Mouse (Mus musculus) limb, embryonic 12.5 days (tissue): Measurements from ENCODE around the gene Olfr429. TPM values are rescaled to one million over a fixed set of nuclear protein-coding genes. Genes with fewer than 3 reads are reported as not detected.

Experiments
- ATAC-seq: fragments of 200-750 bp; cut with Nextera tagmentation; 2 replicates; pipeline ENCODE4 v1.8.0; 2017; ENCODE audit warnings: low read depth, moderate TSS enrichment; ENCODE audit not compliant: insufficient number of reproducible peaks, insufficient read depth, low FRiP score, low TSS enrichment
- H3K27ac ChIP-seq: fragments of 300-500 bp; sonication (generic); 2 replicates; pipeline ENCODE4 v1.5.1; 2016; ENCODE audit warnings: mild to moderate bottlenecking, moderate library complexity
- H3K27me3 ChIP-seq: fragments of 300-500 bp; sonication (generic); 2 replicates; pipeline ENCODE4 v1.6.1; 2016; ENCODE audit warnings: mild to moderate bottlenecking, moderate library complexity
- H3K36me3 ChIP-seq: fragments of 300-500 bp; sonication (generic); 2 replicates; pipeline ENCODE4 v1.6.1; 2016; ENCODE audit warnings: mild to moderate bottlenecking, moderate library complexity
- H3K4me1 ChIP-seq: fragments of 300-500 bp; sonication (generic); replicated peaks from 2 replicates; pipeline ENCODE4 v1.6.1; 2016
- H3K4me2 ChIP-seq: fragments of 300-500 bp; sonication (generic); 2 replicates; pipeline ENCODE4 v1.6.1; 2016; ENCODE audit warnings: mild to moderate bottlenecking, moderate library complexity
- H3K4me3 ChIP-seq: fragments of 300-500 bp; sonication (generic); replicated peaks from 2 replicates; pipeline ENCODE4 v1.5.1; 2016; ENCODE audit warnings: mild to moderate bottlenecking
- H3K9ac ChIP-seq: fragments of 300-500 bp; sonication (generic); replicated peaks from 2 replicates; pipeline ENCODE4 v1.6.1; 2016; ENCODE audit warnings: mild to moderate bottlenecking, moderate library complexity
- H3K9me3 ChIP-seq: fragments of 300-500 bp; sonication (generic); 2 replicates; pipeline ENCODE4 v1.6.1; 2016; ENCODE audit warnings: mild to moderate bottlenecking, moderate library complexity
- WGBS: fragments of 180-500 bp; shearing (Covaris S2); methylation state at CpG from one replicate; pipeline ENCODE4 v1.1.7; 2016; 5-methylcytosine and 5-hydroxymethylcytosine counted together
- polyA plus RNA-seq: library from polyadenylated mRNA; unstranded; fragments of >200 nt; fragmentation: Nextera tagmentation; extraction: Ambion mirVana; gene quantifications from 2 replicates; pipeline ENCODE4 v1.2.1, GENCODE M21; 2016

Gene Olfr429
- polyA plus RNA-seq, 1 experiment from 2014 or later = not detected

DNA sequence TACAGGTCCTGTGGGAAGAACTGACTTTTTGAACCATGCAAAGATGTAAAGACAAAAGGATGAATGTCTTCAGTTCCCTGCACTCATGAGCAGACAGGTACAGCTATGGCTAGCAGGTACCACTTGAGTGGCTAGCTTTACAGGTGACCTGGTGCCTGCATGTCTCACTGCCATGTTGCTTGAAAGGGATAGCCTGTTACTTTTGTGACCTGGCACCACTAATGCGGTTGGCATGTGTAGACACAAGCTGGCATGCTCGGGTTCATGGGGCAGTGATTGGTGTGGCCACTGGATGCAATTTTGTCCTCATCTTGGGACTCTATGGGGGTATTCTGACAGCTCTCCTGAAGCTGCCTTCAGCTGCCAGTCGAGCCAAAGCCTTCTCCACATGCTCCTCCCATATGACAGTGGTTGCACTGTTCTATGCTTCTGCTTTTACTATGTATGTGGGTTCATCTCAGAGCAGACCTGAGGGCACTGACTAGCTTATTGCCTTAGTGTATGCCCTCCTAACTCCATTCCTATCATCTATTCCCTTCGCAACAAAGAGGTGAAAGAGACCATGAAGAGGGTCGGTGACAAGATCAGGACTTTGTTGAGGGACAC is 32.1 kb upstream of the Olfr429 start:
- no peaks in the 10 kb centered on the region for H3K9me3 ChIP-seq
- ATAC-seq = no peak
- 81% methylated on average over 5 of the region's 5 CpGs for WGBS
- H3K4me3 ChIP-seq = no peak overlapping the region
- H3K27ac ChIP-seq = no peak overlapping the region
- no peaks in the 10 kb centered on the region for H3K27me3 ChIP-seq
- no peaks in the 10 kb centered on the region for H3K4me1 ChIP-seq
- H3K4me2 ChIP-seq = no peak overlapping the region
- H3K36me3 ChIP-seq = no peaks in the 10 kb centered on the region
- no peak overlapping the region for H3K9ac ChIP-seq

DNA sequence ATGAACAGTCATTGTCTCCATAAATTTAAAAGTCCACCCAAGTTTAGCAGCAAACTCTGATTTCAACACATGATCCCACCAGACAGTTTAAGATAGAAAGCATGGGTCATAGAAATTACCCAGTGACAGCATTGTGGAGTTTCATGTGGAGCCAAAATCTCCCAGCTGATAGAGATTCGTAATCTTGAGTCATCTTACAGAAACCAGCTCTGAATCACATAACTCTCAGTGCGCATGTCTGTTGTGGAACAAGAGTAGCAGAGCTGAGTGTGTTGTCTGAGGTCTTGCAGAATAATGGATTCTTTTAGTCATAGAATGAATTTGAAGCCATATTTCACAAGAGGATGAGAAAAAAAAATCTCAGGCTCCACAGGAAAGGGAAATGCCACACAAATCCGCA is 31.1 kb upstream of the Olfr429 start:
- Histone ChIP-seq H3K4me3 (no peak overlapping the region), H3K36me3 (no peaks in the 10 kb centered on the region), H3K4me2 (no peak overlapping the region), H3K27me3 (no peaks in the 10 kb centered on the region), H3K27ac (no peak overlapping the region), H3K4me1 (no peaks in the 10 kb centered on the region), H3K9me3 (no peaks in the 10 kb centered on the region), H3K9ac (no peak overlapping the region)
- 83% methylated on average over 3 of the region's 3 CpGs for WGBS
- ATAC-seq = no peak

DNA sequence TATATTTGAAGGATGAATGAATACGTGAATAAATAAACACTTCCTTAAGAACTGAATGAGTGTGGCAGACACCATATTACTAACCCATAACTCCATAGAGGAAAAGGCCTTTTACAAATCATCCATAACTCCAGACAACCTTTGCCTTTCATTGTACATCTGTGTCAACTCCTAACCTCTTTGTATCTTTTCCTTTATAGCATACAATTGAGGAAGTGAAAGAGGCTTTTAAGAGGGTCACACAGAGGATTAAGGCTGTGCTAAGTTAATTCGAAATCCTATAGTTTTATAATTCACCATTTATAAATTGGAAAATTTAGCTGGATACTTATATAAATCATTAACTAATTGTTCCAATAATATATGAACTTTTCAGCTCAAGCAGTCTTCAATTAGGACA is 28.9 kb upstream of the Olfr429 start:
- no peak overlapping the region for H3K4me3 ChIP-seq
- H3K9ac ChIP-seq = no peak overlapping the region
- H3K4me1 ChIP-seq = no peaks in the 10 kb centered on the region
- WGBS = 79% methylated on average over 2 of the region's 2 CpGs
- H3K4me2 ChIP-seq = no peak overlapping the region
- H3K36me3 ChIP-seq = no peaks in the 10 kb centered on the region
- H3K9me3 ChIP-seq = no peaks in the 10 kb centered on the region
- H3K27me3 ChIP-seq = no peaks in the 10 kb centered on the region
- no peak overlapping the region for H3K27ac ChIP-seq
- ATAC-seq = no peak

DNA sequence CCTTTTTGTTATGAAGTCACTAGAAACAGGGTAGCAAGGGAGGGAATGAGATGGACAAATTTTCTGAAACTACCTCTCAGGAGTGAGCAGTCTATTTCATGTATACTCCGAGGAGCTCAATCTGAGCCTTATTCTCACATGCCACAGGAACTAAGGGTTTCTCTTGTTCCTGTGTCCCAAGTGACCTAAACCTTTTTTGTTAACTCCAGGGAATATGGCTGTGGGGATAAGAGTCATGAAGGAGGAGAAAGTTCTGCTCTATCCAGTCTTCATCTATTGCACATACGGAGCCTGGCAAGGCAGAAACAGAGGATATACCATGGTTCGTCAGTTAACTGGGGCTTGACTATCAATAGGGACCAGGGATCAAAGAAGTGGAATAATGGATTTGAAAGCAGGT is 17.8 kb upstream of the Olfr429 start, which contains the start of gene Olfr430:
Gene Olfr430, plus strand, starts transcription at position 301 of the 400 bp plus-strand sequence.
- H3K9ac ChIP-seq = no peak within 1 kb of the TSS
- no peak within 1 kb of the TSS for H3K4me3 ChIP-seq
- no peak for ATAC-seq
- no peaks in the 10 kb centered on the region for H3K4me1 ChIP-seq
- no peak within 1 kb of the TSS for H3K27ac ChIP-seq
- 89% methylated on average over 3 of the region's 3 CpGs for WGBS
- H3K36me3 ChIP-seq = no peaks in the 10 kb centered on the region
- no peaks in the 10 kb centered on the region for H3K9me3 ChIP-seq
- no peaks in the 10 kb centered on the region for H3K27me3 ChIP-seq
- H3K4me2 ChIP-seq = no peak within 1 kb of the TSS

DNA sequence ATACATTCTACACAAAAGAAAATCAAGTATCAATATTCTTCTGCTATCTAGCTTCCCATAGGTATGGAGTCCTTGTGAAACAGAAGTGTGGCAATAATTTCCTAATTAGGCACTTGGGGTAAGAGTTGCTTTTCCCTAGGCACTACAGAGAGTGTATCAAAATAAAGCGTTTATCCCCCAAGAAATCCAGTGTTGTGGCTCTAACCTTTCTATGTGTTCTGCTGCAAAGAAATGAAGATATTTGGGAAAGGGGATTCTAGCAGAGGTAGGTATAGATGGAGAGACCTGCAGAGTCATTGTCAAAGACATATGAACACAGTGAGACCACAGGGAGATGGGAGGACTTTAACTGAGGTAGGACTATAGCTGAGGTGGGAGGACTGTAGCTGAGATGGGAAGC is 12.5 kb downstream of the Olfr429 start, which contains the start of gene Olfr427:
Gene Olfr427, plus strand, starts transcription at position 301 of the 400 bp plus-strand sequence.
- H3K4me1 ChIP-seq = no peaks in the 10 kb centered on the region
- no peak within 1 kb of the TSS for H3K27ac ChIP-seq
- H3K4me2 ChIP-seq = no peak within 1 kb of the TSS
- no peaks in the 10 kb centered on the region for H3K9me3 ChIP-seq
- no peak for ATAC-seq
- H3K36me3 ChIP-seq = no peaks in the 10 kb centered on the region
- H3K4me3 ChIP-seq = no peak within 1 kb of the TSS
- no peaks in the 10 kb centered on the region for H3K27me3 ChIP-seq
- 87% methylated on average over 1 of the region's 1 CpGs for WGBS
- H3K9ac ChIP-seq = no peak within 1 kb of the TSS

DNA sequence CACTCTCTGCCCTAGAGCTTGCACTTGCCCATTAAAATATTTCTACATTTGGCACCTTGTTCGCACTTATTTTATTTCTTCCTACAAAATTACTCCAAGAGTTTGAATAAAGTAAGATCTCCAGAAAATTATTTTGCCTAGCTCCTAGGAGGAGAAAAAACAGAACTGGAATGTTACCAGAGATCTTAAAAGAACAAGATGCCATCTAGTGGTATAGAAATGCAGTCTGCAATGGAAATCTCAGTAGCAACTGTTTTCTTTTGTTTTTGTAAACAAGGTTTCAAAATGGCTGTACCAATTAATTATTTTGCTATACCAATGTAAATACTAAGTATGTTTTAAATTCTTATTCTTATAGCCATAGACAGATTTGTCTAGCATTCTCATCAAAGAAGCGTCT is 19.6 kb downstream of the Olfr429 start:
- no peak overlapping the region for H3K4me3 ChIP-seq
- no peak overlapping the region for H3K27ac ChIP-seq
- no peaks in the 10 kb centered on the region for H3K9me3 ChIP-seq
- no peak overlapping the region for H3K4me2 ChIP-seq
- no peaks in the 10 kb centered on the region for H3K36me3 ChIP-seq
- no peak for ATAC-seq
- no peaks in the 10 kb centered on the region for H3K4me1 ChIP-seq
- WGBS = 50% methylated on average over 2 of the region's 2 CpGs
- H3K9ac ChIP-seq = no peak overlapping the region
- no peaks in the 10 kb centered on the region for H3K27me3 ChIP-seq

DNA sequence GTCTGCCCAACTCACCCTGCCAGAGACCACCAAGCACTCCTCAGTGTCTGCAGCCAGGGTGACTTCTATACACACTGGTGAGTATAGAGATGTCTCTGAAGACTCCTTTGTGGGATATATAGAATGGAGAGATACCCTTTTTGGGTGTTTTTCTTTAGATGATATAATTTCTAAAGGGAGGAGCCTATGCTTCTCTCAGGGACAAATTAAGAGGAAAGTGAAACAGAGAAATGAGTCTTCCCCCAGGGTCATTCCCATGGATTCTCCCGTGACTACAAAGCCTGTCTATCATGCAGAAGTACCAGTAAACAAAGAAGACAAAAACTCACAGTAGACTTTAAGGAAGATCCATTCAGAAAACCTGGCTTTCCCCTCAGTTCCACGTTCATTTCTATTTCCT is 36.9 kb downstream of the Olfr429 start, which contains the start of gene Olfr231:
Gene Olfr231, minus strand, starts transcription at position 101 of the 400 bp plus-strand sequence.
- Histone ChIP-seq H3K9me3 (no peaks in the 10 kb centered on the region), H3K9ac (no peak within 1 kb of the TSS), H3K4me3 (no peak within 1 kb of the TSS), H3K36me3 (no peaks in the 10 kb centered on the region), H3K27me3 (no peaks in the 10 kb centered on the region), H3K27ac (no peak within 1 kb of the TSS), H3K4me2 (no peak within 1 kb of the TSS), H3K4me1 (no peaks in the 10 kb centered on the region)
- ATAC-seq = no peak
- WGBS = 61% methylated on average over 2 of the region's 2 CpGs

DNA sequence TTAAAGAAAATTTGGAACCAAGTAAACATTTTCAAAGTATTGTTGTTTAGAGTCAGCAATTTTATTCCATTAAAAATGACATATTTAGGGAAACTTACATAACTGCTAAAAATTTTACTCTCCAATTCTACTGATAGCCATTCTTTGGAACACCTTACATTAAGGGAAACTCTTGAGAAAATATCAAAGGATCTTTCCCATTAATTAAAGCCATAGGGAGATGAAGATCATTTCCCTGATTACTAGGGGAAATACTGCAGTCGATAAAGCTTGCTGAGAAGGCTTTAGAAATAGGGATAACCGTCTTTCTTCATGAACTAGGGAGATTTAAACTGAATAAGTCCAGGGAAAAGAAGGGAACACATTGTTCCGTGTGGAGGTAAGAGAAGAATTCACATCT is 47.1 kb downstream of the Olfr429 start, which contains the start of gene Olfr424:
Gene Olfr424, plus strand, starts transcription at position 301 of the 400 bp plus-strand sequence.
- no peaks in the 10 kb centered on the region for H3K4me1 ChIP-seq
- no peaks in the 10 kb centered on the region for H3K9me3 ChIP-seq
- H3K27me3 ChIP-seq = no peaks in the 10 kb centered on the region
- WGBS = 79% methylated on average over 3 of the region's 3 CpGs
- no peak within 1 kb of the TSS for H3K4me3 ChIP-seq
- no peak within 1 kb of the TSS for H3K27ac ChIP-seq
- H3K36me3 ChIP-seq = no peaks in the 10 kb centered on the region
- no peak for ATAC-seq
- H3K9ac ChIP-seq = no peak within 1 kb of the TSS
- H3K4me2 ChIP-seq = no peak within 1 kb of the TSS

DNA sequence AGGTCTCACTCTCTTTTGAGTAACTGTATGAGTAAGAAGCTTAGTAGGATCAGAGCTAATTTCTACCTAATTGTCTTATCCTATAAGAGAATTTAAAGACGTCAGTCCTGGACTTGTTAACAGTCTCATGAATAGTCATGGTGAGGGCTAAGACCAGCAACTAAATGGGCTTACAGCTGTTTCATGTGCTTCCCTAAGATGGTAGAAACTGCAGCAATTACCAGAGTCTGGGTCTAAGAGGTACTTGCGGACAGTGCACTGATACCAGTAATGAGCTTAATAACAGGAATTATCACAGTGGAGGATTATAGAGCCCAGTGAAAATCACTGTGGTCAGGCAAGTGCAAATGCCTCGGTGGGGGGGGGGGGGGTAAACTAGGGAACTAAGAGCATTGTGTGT is 47.9 kb downstream of the Olfr429 start:
- Histone ChIP-seq H3K4me3 (no peak overlapping the region), H3K4me2 (no peak overlapping the region), H3K9me3 (no peaks in the 10 kb centered on the region), H3K36me3 (no peaks in the 10 kb centered on the region), H3K4me1 (no peaks in the 10 kb centered on the region), H3K9ac (no peak overlapping the region), H3K27ac (no peak overlapping the region), H3K27me3 (no peaks in the 10 kb centered on the region)
- ATAC-seq = no peak
- 74% methylated on average over 3 of the region's 3 CpGs for WGBS

Other genes with a start within 250 kb of the Olfr429 start
- gene Ifi211, start 171.3 kb upstream of the Olfr429 start, polyA plus RNA-seq = 0.14 and 0.40 TPM in 2 replicates
- 0.80 and 1.7 TPM in 2 replicates for gene Mndal, start 141.8 kb upstream of the Olfr429 start, polyA plus RNA-seq
- 0.20 and 0.73 TPM in 2 replicates for gene Ifi203, start 141.7 kb upstream of the Olfr429 start, polyA plus RNA-seq
- 0.17 TPM in 1 of 2 replicates, not detected in the other for gene Ifi202b, start 101.6 kb upstream of the Olfr429 start, polyA plus RNA-seq
- 0.16 TPM in 1 of 2 replicates, not detected in the other for gene Ifi205, start 52.5 kb upstream of the Olfr429 start, polyA plus RNA-seq
- 0.09 TPM in 1 of 2 replicates, not detected in the other for gene Olfr433, start 43.6 kb upstream of the Olfr429 start, polyA plus RNA-seq
- not detected in 2 replicates for gene Olfr432, start 35.1 kb upstream of the Olfr429 start, polyA plus RNA-seq
- gene Olfr430, start 17.7 kb upstream of the Olfr429 start, polyA plus RNA-seq = not detected in 2 replicates
- not detected in 2 replicates for gene Olfr427, start 12.6 kb downstream of the Olfr429 start, polyA plus RNA-seq
- not detected in 2 replicates for gene Olfr231, start 36.8 kb downstream of the Olfr429 start, polyA plus RNA-seq
- gene Olfr424, start 47.2 kb downstream of the Olfr429 start, polyA plus RNA-seq = not detected in 2 replicates
- not detected in 2 replicates for gene Olfr420, start 71.3 kb downstream of the Olfr429 start, polyA plus RNA-seq
- 0.95 and 1.1 TPM in 2 replicates for gene Spta1, start 88.4 kb downstream of the Olfr429 start, polyA plus RNA-seq
- gene Olfr419, start 167.7 kb downstream of the Olfr429 start, polyA plus RNA-seq = not detected in 2 replicates
- not detected in 2 replicates for gene Mptx1, start 246.2 kb downstream of the Olfr429 start, polyA plus RNA-seq